Mouse (Mus musculus): ENCODE data around the gene Rpl3l. TPM values are rescaled to one million over a fixed set of nuclear protein-coding genes. Genes with fewer than 3 reads are reported as not detected.

The Rpl3l gene
- total and polyA plus RNA-seq, 3 experiments = 0.12 to 0.24 TPM; not detected in 1

- TF ChIP-seq UBTF (IDR thresholded peaks at IDR 0.05; ENCODE audit: borderline replicate concordance, insufficient read depth, low read depth, low read length) (no peak), KAT2A (conservative IDR thresholded peaks at IDR 0.05; ENCODE audit: low read depth, low read length) (no peak), MEF2A (IDR thresholded peaks at IDR 0.05; ENCODE audit: extremely low read depth, insufficient replicate concordance, low read depth, low read length, poor library complexity, severe bottlenecking) (no peak), USF1 (IDR thresholded peaks at IDR 0.05; ENCODE audit: low read depth, low read length) (no peak), POLR2AphosphoS2 (IDR thresholded peaks at IDR 0.05; ENCODE audit: low read length) (no peak), MAZ (IDR thresholded peaks at IDR 0.05; ENCODE audit: low read depth, low read length) (no peak), ZMIZ1 (IDR thresholded peaks at IDR 0.05; ENCODE audit: low read depth, low read length) (no peak), ZKSCAN1 (IDR thresholded peaks at IDR 0.05; ENCODE audit: low read depth, low read length) (no peak), CTCF (IDR thresholded peaks at IDR 0.05 in 2 of 3, conservative IDR thresholded peaks at IDR 0.05 in 1 of 3; ENCODE audit: control insufficient read depth in 1 of 3, insufficient read depth in 1 of 3, low read depth in 2 of 3, low read length in 3 of 3, poor library complexity in 1 of 3, severe bottlenecking in 1 of 3) (no peak), RCOR1 (IDR thresholded peaks at IDR 0.05; ENCODE audit: low read depth, low read length) (no peak), POLR2AphosphoS5 (IDR thresholded peaks at IDR 0.05; ENCODE audit: borderline replicate concordance, low read depth, low read length) (no peak), NRF1 (IDR thresholded peaks at IDR 0.05; ENCODE audit: insufficient read depth, low read depth, low read length, poor library complexity, severe bottlenecking) (no peak), USF2 (IDR thresholded peaks at IDR 0.05; ENCODE audit: borderline replicate concordance in 1 of 2, insufficient read depth in 1 of 2, low read depth in 1 of 2, low read length in 2 of 2) (no peak), MYC (IDR thresholded peaks at IDR 0.05; ENCODE audit: low read depth, low read length) (no peak), SMC3 (IDR thresholded peaks at IDR 0.05; ENCODE audit: low read depth, low read length) (no peak), ZC3H11A (IDR thresholded peaks at IDR 0.05; ENCODE audit: low read depth, low read length) (no peak)
- no peak for DNase-seq (ENCODE audit: low read depth, low spot score)
- Histone ChIP-seq H3K4me3 (ENCODE audit: control insufficient read depth in 1 of 2, insufficient read depth in 1 of 2, low read depth in 2 of 2, low read length in 2 of 2) (no peak overlapping the region), H3K9ac (ENCODE audit: control insufficient read depth, low read depth, low read length, poor library complexity, severe bottlenecking) (no peak overlapping the region), H3K27me3 (ENCODE audit: control insufficient read depth in 1 of 2, insufficient read depth in 2 of 2, low read length in 2 of 2) (no peaks in the 10 kb centered on the region), H3K36me3 (ENCODE audit: control insufficient read depth in 1 of 2, insufficient read depth in 2 of 2, low read length in 2 of 2) (peaks cover 0 to 10% of the 10 kb centered on the region in 2 experiments; a peak in 1 of 4 replicates), H3K4me1 (ENCODE audit: control insufficient read depth in 1 of 2, insufficient read depth in 2 of 2, low read length in 2 of 2) (peaks cover 0 to 22% of the 10 kb centered on the region in 2 experiments; a peak in 2 of 4 replicates), H3K79me2 (ENCODE audit: control insufficient read depth, insufficient read depth, low read length, poor library complexity) (peaks cover 2% of the 10 kb centered on the region; the same call in 1 of the 2 replicates), H3K9me3 (replicated peaks; ENCODE audit: insufficient read depth, low read length) (no peaks in the 10 kb centered on the region), H3K27ac (ENCODE audit: control insufficient read depth, low read depth, low read length) (no peak overlapping the region)
Measured at GRCm38 (mm10) chr17:24733434-24734050, 5.9 kb downstream of the Rpl3l start.

- Histone ChIP-seq H3K36me3 (ENCODE audit: control insufficient read depth in 1 of 2, insufficient read depth in 2 of 2, low read length in 2 of 2) (peaks cover 0 to 10% of the 10 kb centered on the region in 2 experiments; a peak in 1 of 4 replicates), H3K9ac (ENCODE audit: control insufficient read depth, low read depth, low read length, poor library complexity, severe bottlenecking) (no peak overlapping the region), H3K27ac (ENCODE audit: control insufficient read depth, low read depth, low read length) (no peak overlapping the region), H3K4me3 (ENCODE audit: control insufficient read depth in 1 of 2, insufficient read depth in 1 of 2, low read depth in 2 of 2, low read length in 2 of 2) (no peak overlapping the region), H3K79me2 (ENCODE audit: control insufficient read depth, insufficient read depth, low read length, poor library complexity) (peaks cover 2% of the 10 kb centered on the region; the same call in 1 of the 2 replicates), H3K27me3 (ENCODE audit: control insufficient read depth in 1 of 2, insufficient read depth in 2 of 2, low read length in 2 of 2) (no peaks in the 10 kb centered on the region), H3K9me3 (replicated peaks; ENCODE audit: insufficient read depth, low read length) (no peaks in the 10 kb centered on the region), H3K4me1 (ENCODE audit: control insufficient read depth in 1 of 2, insufficient read depth in 2 of 2, low read length in 2 of 2) (peaks cover 0 to 21% of the 10 kb centered on the region in 2 experiments; a peak in 2 of 4 replicates)
- TF ChIP-seq E2F4 (IDR thresholded peaks at IDR 0.05; ENCODE audit: borderline replicate concordance, low read depth, low read length) (no peak), SMC3 (IDR thresholded peaks at IDR 0.05; ENCODE audit: low read depth, low read length) (0 out of 2 replicates have a peak, but pooled peaks have one; percentile 19), MYC (IDR thresholded peaks at IDR 0.05; ENCODE audit: low read depth, low read length) (0 out of 2 replicates have a peak, but pooled peaks have one; percentile 23), MYB (IDR thresholded peaks at IDR 0.05; ENCODE audit: low read depth, low read length) (no peak), POLR2AphosphoS5 (IDR thresholded peaks at IDR 0.05; ENCODE audit: borderline replicate concordance, low read depth, low read length) (no peak), SIN3A (IDR thresholded peaks at IDR 0.05; ENCODE audit: low read length) (no peak), RAD21 (IDR thresholded peaks at IDR 0.05; ENCODE audit: low read depth, low read length) (peak; percentile 11), CTCF (IDR thresholded peaks at IDR 0.05 in 2 of 3, conservative IDR thresholded peaks at IDR 0.05 in 1 of 3; ENCODE audit: control insufficient read depth in 1 of 3, insufficient read depth in 1 of 3, low read depth in 2 of 3, low read length in 3 of 3, poor library complexity in 1 of 3, severe bottlenecking in 1 of 3) (peak; percentile 16 to 41 (median 22); a peak in 4 of 6 replicates), RCOR1 (IDR thresholded peaks at IDR 0.05; ENCODE audit: low read depth, low read length) (no peak), USF2 (IDR thresholded peaks at IDR 0.05; ENCODE audit: borderline replicate concordance in 1 of 2, insufficient read depth in 1 of 2, low read depth in 1 of 2, low read length in 2 of 2) (no peak)
- peak; percentile 40 for DNase-seq (ENCODE audit: low read depth, low spot score)
Measured at GRCm38 (mm10) chr17:24734513-24734912, 6.9 kb downstream of the Rpl3l start.

Data from MEL (cell line).